Mouse (Mus musculus): ENCODE data around the gene Ampd3.

The Ampd3 gene

GRCm38 (mm10) chr7:110768001-110768400 lies at the start of gene Ampd3:
Ampd3 (plus strand) TSS chr7:110768206.
- no peak for DNase-seq (ENCODE audit: low spot score in 2 of 2)

DNA sequence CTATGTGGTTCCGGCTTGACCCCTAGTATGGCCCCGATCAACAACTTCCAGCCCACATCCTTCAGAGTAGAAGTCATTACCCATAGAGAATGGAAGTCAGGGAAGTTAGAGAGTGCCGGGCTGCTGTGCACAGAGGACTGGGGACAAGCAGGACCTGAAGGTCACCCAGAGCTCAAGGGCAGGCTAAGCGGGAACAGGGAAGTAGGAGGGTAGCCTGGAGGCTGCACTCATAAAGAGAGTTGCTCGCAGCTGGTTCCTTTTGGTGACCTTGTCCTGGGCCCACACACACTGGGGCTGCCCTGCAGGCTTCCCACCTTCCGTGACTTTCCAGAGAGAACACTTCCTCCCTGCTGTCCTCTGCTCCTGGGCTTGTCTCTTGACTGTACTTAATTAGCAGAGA lies 49.5 kb upstream of the Ampd3 start:
- DNase-seq (ENCODE audit: low spot score in 2 of 2) = no peak

GRCm38 (mm10) chr7:110719857-110720256 lies 48.1 kb upstream of the Ampd3 start:
- DNase-seq (ENCODE audit: low spot score in 2 of 2) = no peak

GRCm38 (mm10) chr7:110722183-110722582 lies 45.8 kb upstream of the Ampd3 start:
- no peak for DNase-seq (ENCODE audit: low spot score in 2 of 2)

DNA sequence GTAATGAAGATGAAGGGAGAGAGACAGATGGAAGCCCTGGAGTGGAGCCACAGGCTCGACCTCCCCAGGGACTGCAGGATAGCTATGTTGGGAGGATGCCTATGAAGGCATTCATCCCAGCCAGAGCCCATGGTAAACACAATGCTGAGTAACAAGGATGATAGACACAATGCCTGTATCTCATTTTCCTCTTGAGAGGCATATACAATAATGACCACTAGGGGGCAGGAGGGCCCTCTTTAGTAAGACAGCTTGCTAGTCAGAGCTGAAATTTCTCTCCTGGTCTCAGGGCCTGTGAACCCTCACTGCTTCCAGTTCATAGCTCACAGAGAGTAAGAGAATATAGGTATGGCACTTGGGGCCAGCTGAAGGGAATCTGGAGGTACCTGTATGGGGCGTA lies 41.0 kb upstream of the Ampd3 start:
- no peak for DNase-seq (ENCODE audit: low spot score in 2 of 2)

- DNase-seq (ENCODE audit: low spot score in 2 of 2) = no peak
Observed at GRCm38 (mm10) chr7:110728876-110729275, 39.1 kb upstream of the Ampd3 start.

GRCm38 (mm10) chr7:110729295-110729694 lies 38.7 kb upstream of the Ampd3 start:
- DNase-seq (ENCODE audit: low spot score in 2 of 2) = no peak

DNA sequence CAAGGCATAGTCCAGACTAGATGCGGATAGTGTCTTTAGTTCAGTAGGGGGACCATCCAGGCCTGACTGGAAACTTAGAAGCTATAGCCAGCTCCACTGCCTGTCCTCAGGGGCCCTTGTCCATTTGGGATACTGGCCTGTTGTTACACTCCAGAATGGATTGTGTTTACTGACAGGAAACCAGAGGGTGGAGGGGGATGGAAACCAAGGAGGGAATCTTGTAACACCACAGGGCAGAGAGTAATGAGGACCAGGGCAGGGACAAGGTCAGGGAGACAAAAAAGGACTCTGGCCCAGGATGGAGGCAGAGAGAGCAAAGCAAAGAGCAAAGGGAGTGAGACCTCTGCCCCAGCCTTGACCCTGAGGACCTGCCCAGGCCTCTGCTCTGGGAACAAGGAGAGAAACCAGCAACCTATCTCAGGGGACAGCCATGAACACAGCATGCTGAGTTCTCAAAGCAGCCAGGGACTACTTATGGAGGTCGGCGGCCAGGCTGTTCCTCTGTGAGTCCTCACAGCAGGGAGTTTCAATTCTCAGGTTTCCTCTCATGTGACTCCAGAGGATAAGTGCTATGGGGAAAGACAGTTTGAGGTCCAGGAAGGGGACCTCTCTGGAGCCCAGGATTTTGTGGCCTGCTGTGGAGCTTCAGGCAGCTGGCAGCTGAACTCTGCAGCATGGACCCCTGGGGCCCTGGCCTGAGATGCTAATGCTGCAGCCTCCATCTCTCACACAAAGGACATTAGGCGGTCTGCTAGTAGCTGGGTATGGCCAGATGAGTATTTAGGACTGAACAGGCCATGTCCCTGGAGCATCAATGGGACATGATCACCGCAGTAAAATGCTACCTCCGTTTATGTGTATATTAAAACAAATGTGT lies 36.7 kb upstream of the Ampd3 start:
- DNase-seq (ENCODE audit: low spot score in 2 of 2) = no peak

GRCm38 (mm10) chr7:110732001-110732632 lies 35.9 kb upstream of the Ampd3 start:
- DNase-seq (ENCODE audit: low spot score in 2 of 2) = no peak

- no peak for DNase-seq (ENCODE audit: low spot score in 2 of 2)
Observed at GRCm38 (mm10) chr7:110736914-110737313, 31.1 kb upstream of the Ampd3 start.

- DNase-seq (ENCODE audit: low spot score in 2 of 2) = no peak
Observed at GRCm38 (mm10) chr7:110739764-110740163, 28.2 kb upstream of the Ampd3 start.

- DNase-seq (ENCODE audit: low spot score in 2 of 2) = no peak
Observed at GRCm38 (mm10) chr7:110740188-110740587, 27.8 kb upstream of the Ampd3 start.

- no peak for DNase-seq (ENCODE audit: low spot score in 2 of 2)
Observed at GRCm38 (mm10) chr7:110742022-110742421, 26.0 kb upstream of the Ampd3 start.

DNA sequence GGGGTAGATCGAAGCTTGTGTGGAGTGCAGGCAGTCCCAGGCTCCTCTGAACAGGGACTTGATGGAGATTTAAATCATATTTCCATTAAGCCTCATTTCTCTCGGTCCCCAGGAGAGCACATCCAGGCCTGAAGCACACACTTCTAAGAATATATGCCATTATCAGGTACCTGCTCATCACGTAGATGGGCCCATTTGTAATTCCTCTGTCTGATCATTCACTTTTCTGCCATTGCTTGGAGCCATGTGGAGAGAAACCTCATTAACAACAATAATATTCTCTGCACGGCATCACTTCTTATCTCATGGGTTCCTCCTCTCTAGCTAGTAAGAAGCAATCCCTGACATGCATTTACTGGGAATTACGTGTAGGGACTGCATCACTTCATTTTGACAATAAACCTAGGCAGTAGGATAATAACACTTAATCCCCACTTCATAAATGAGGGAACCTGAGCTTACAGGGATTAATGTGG lies 21.9 kb upstream of the Ampd3 start:
- DNase-seq (ENCODE audit: low spot score in 2 of 2) = no peak

- no peak for DNase-seq (ENCODE audit: low spot score in 2 of 2)
Observed at GRCm38 (mm10) chr7:110746809-110747208, 21.2 kb upstream of the Ampd3 start.

DNA sequence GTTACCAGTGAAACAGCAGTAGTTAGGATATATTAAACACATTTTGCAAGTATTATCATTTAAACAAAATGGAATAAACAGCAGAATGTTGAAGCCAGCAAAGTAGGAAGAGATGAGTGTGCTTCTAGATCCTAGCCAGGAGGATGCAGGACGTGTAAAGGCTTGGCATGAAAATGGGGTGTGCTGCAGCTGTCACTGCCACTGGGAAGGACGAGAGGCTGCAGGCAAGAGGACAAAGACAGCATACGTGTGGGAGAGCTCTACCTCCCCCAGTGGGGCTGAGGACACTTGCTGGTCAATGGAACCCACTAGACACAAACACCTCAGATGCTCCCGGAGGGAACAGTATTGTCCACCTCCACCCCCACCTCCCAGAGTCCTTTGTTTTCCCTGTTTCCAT lies 17.2 kb upstream of the Ampd3 start:
- DNase-seq (ENCODE audit: low spot score in 2 of 2) = no peak

GRCm38 (mm10) chr7:110751634-110752033 lies 16.4 kb upstream of the Ampd3 start:
- no peak for DNase-seq (ENCODE audit: low spot score in 2 of 2)

- no peak for DNase-seq (ENCODE audit: low spot score in 2 of 2)
Observed at GRCm38 (mm10) chr7:110753310-110753709, 14.7 kb upstream of the Ampd3 start.

DNA sequence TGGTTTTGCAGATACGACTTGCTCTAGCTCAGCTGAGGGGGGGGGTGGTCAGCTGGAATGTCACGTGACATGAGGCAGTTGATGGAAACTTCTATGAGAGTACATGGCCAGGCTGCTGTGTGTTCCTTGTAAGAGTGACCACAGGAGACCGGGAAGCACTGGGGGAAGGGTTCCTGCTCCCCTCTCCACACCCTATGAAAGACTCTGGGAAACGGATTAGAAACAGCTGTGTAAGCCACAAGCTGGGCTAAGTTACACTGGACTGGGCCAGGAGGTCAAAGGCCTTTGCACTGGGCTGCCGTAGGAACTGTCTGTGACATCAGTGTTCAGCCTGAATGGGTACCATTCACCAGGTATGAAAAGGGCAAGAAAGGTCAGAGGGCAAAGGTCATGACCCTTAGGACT lies 14.1 kb upstream of the Ampd3 start:
- DNase-seq (ENCODE audit: low spot score in 2 of 2) = no peak

GRCm38 (mm10) chr7:110756440-110756839 lies 11.6 kb upstream of the Ampd3 start:
- no peak for DNase-seq (ENCODE audit: low spot score in 2 of 2)

DNA sequence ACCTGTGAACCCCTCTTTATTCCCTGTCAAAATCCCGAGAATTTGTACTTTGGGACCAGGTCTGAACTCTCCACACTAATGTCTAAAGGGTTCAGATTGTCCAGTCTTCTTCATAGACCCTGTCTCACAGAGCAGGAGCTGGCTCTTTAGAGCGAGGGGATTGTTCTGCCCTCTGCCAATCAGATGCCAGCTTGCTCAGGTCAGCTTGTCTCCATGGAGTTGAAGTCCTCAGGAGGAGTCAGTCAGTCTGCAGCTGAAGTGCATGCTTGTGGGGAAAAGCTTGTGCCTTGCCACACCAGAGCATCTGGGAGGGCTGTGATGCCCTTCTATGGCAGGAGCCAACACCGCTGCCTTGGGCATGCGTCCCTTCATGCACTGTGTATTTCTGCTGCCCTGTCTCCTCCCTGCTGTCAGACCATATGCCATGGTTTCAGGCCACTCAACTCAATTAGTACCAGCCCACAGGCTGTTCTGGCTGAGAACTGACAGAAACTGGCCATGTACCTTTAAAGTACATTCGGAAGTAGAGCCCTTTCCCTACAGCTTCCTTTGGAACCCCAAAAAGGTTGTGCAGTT lies 5.3 kb upstream of the Ampd3 start:
- no peak for DNase-seq (ENCODE audit: low spot score in 2 of 2)

GRCm38 (mm10) chr7:110768451-110769064 lies 552 bp downstream of the Ampd3 start:
- peak in 1 of 2 experiments; percentile 37 for DNase-seq (ENCODE audit: low spot score in 2 of 2)

Data from frontal cortex, postnatal 25 days (tissue).